In genomic region chr4:95378645-95379044, GRCm38 (mm10) we compare ENCODE assay signal across 15 mouse cellular contexts.
A peak's percentile ranks its signal among the peaks of the same experiment; 100 is the strongest.
DNase-seq lines count a peak whose midpoint lies in the region; ATAC-seq and TF ChIP-seq lines count a peak whose summit lies in the region.
"Had no signal": no experiment of that assay in that cellular context is flagged by ENCODE, and none has a peak within 500 bp of the region (broad histone marks: within the 10 kb centered on the region; RNA-seq: fewer than 3 reads in every experiment).

No protein-coding gene starts in this region.

- H3K4me1 ChIP-seq in lung, postnatal 0 days (ENCODE audit: insufficient read depth, low read depth, low read length), result no peaks in the 10 kb centered on the region; the same call in 1 of the 2 replicates
- H3K4me1 ChIP-seq: hindbrain, embryonic 15.5 days had no signal

- peak; percentile 21 to 24 for DNase-seq in gastrocnemius, adult 8-10 months (ENCODE audit: low spot score in 2 of 2)
- DNase-seq in gastrocnemius, postnatal 4 days (ENCODE audit: low spot score in 2 of 2), result no peak
- DNase-seq in lung, postnatal 0 days (ENCODE audit: low spot score), result no peak
- DNase-seq in lung, postnatal 4 days, result no peak
- DNase-seq in fat pad, adult 2 months (ENCODE audit: extremely low read depth, low read depth, low spot score), result peak; percentile 43
- peak; percentile 67 for DNase-seq in skeletal muscle tissue, adult 2 months (ENCODE audit: low read depth, low spot score)
- no peak for DNase-seq in thymus, postnatal 10 days (ENCODE audit: low spot score in 2 of 2)
- DNase-seq in urinary bladder, adult 2 months (ENCODE audit: low spot score), result no peak
- DNase-seq: kidney, postnatal 4 days; retina, postnatal 1 day had no signal

- H3K4me2 ChIP-seq in lung, postnatal 0 days (replicated peaks; ENCODE audit: low read depth, low read length), result no peak overlapping the region
- H3K4me2 ChIP-seq: hindbrain, embryonic 15.5 days; limb, embryonic 13.5 days had no signal

- ATAC-seq in lung, postnatal 0 days, result no peak
- ATAC-seq: forebrain, embryonic 16.5 days had no signal

- peak overlapping the region; percentile 71; the same call in 1 of the 2 replicates for H3K27ac ChIP-seq in lung, postnatal 0 days (ENCODE audit: low read length)
- H3K27ac ChIP-seq: hindbrain, embryonic 15.5 days; limb, embryonic 13.5 days had no signal

- no peaks in the 10 kb centered on the region for H3K9me3 ChIP-seq in lung, postnatal 0 days (ENCODE audit: low read length)
- H3K9me3 ChIP-seq: hindbrain, embryonic 15.5 days; limb, embryonic 13.5 days; megakaryocyte, embryonic 14.5 days had no signal

- no peak for TF ChIP-seq CTCF in lung, postnatal 0 days (IDR thresholded peaks at IDR 0.05)

- H3K36me3 ChIP-seq in lung, postnatal 0 days (ENCODE audit: insufficient read depth, low read length), result no peaks in the 10 kb centered on the region
- H3K36me3 ChIP-seq: hindbrain, embryonic 15.5 days; limb, embryonic 13.5 days had no signal

- 0 out of 2 replicates have a peak, but pooled peaks have one; percentile 17 for TF ChIP-seq EP300 in lung, postnatal 0 days (IDR thresholded peaks at IDR 0.05)

- no peak overlapping the region for H3K9ac ChIP-seq in lung, postnatal 0 days (replicated peaks; ENCODE audit: low read depth)
- H3K9ac ChIP-seq: hindbrain, embryonic 15.5 days; limb, embryonic 13.5 days had no signal

- H3K27me3 ChIP-seq in lung, postnatal 0 days (replicated peaks; ENCODE audit: insufficient read depth, low read length), result no peaks in the 10 kb centered on the region
- H3K27me3 ChIP-seq: hindbrain, embryonic 15.5 days; limb, embryonic 13.5 days; megakaryocyte, embryonic 14.5 days had no signal

- H3K4me3 ChIP-seq in lung, postnatal 0 days (ENCODE audit: low read depth, low read length), result no peak overlapping the region
- H3K4me3 ChIP-seq: hindbrain, embryonic 15.5 days; limb, embryonic 13.5 days; megakaryocyte, embryonic 14.5 days; myocyte had no signal

- WGBS in lung, postnatal 0 days, result 56% methylated on average over 3 of the region's 3 CpGs

Comparison
In these comparisons a context has a peak if more than half of its experiments do, and no peak if none do; other contexts are left out.
1. DNase-seq: peak in gastrocnemius, adult 8-10 months (2 of 2), fat pad, adult 2 months (single experiment) and skeletal muscle tissue, adult 2 months (single experiment); none in gastrocnemius, postnatal 4 days (0 of 2), lung, postnatal 0 days (single experiment), lung, postnatal 4 days (0 of 2), thymus, postnatal 10 days (0 of 2) and urinary bladder, adult 2 months (single experiment).